Mouse (Mus musculus): ENCODE results near the gene Dyx1c1. TPM values are rescaled to one million over a fixed set of nuclear protein-coding genes. Genes with fewer than 3 reads are reported as not detected.
A peak's percentile ranks its signal among the peaks of the same experiment; 100 is the strongest.

Gene Dyx1c1
- polyA plus RNA-seq, 1 experiment from 2014 or later = 1.5 TPM

DNA sequence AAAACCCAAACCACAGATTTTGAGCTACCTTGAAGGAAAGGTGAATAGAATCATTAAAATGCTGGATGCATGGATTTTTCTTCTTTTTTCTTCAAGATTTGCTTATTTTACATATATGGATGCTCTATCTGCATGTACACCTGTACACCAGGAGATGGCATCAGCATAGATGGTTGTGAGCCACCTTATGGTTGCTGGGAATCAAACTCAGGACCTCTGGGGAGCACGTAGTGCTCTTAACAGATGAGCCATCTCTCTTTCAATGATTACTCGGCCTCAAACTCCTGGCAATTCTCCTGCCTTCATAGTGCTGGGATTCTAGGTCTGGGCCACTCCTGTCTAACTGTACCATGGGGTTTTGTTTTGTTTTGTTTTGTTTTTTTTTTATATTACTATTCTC lies 24.5 kb downstream of the Dyx1c1 start:
- no peak overlapping the region for H3K27ac ChIP-seq

DNA sequence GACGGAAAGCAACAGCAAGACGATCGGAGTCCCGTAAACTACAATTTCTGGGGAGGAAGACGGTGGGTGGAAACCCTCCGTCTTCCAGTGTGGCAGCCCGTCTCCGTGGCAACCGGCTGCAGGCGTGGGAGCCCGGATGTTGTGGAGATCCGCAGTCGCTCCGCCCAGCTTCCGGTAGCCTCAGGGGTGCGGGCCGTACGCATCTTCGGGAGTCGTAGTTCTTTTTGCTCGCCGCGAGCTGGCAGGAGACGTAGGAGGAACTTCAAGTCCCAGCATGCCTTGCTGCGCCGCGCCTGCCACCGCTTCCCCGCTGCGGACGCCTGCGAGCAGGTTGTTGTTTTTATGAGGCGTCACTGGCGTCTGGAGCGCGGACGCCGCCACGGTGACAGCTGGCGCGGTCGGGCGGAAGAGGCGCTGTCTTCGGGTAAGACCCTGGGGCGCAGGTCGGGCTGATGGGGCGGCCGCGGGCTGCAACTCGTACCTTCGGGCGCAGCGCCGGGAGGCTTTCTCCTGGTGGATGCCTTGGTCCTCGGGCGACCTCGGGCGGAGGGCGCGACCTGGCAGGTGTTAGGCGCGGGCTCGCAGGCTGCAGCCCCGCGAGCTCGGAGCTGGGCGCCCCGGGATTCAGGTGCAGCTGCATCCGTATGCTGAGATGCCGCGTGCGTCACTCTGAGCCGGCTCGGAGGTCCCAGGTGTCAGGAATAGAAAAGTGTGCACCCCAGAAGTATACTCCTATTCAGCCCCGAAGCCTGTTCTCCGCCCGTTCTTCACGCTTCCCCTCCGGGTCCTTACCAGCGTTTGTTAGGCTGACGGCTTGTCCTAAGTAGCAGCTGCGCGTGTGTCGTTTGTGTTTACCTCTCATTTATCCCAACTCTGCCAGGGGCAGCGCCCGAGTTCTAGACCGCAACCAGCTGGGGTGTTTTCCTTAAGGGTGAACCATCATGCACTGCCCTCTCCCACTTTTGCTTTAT lies 26.9 kb downstream of the Dyx1c1 start, which contains the start of the genes Ccpg1os and Ccpg1:
Gene Ccpg1os (minus strand): TSS at position 133 of the 971 bp plus-strand sequence.
Gene Ccpg1 (plus strand): TSS at position 180 of the 971 bp plus-strand sequence.
- 0 out of 2 replicates have a peak within 1 kb of the TSS, but pooled peaks have one; percentile 30 for H3K27ac ChIP-seq
- under 1% methylated on average over 88 of the region's 88 CpGs for WGBS
- peak; percentile 99 for ATAC-seq (ENCODE audit: insufficient number of reproducible peaks, insufficient read depth, low FRiP score, low TSS enrichment)

More for the DNA sequence above, 24.5 kb downstream of the Dyx1c1 start:
- H3K9ac ChIP-seq = no peak overlapping the region
- peaks cover 7% of the 10 kb centered on the region for H3K4me1 ChIP-seq
- H3K9me3 ChIP-seq = no peaks in the 10 kb centered on the region
- H3K4me2 ChIP-seq (replicated peaks) = no peak overlapping the region
- no peak overlapping the region for H3K4me3 ChIP-seq
- 63% methylated on average over 2 of the region's 2 CpGs for WGBS
- ATAC-seq (ENCODE audit: insufficient number of reproducible peaks, insufficient read depth, low FRiP score, low TSS enrichment) = no peak
- H3K36me3 ChIP-seq = no peaks in the 10 kb centered on the region
- no peaks in the 10 kb centered on the region; the same call in 1 of the 2 replicates for H3K27me3 ChIP-seq

DNA sequence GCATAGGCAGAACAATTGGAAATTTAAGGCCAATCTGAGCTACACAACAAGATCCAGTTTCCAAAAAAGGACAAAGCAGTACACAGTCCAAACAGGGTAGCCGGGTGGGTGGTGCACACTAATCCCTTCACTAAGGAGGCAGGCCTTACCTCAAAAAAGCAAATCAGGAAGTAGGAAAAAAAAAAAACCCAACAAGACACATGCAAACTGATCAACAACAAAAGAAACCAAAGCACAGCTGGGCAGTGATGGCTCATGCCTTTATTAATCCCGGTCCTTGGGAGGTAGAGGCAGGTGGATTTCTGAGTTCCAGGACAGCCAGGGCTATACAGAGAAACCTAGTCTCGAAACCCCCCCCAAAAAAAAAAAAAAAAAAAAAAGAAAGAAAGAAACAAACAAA lies 29.1 kb downstream of the Dyx1c1 start:
- Histone ChIP-seq H3K4me3 (no peak overlapping the region), H3K27me3 (no peaks in the 10 kb centered on the region; the same call in 1 of the 2 replicates), H3K36me3 (no peaks in the 10 kb centered on the region), H3K4me1 (peaks cover 7% of the 10 kb centered on the region), H3K9ac (no peak overlapping the region), H3K27ac (no peak overlapping the region), H3K9me3 (no peaks in the 10 kb centered on the region), H3K4me2 (replicated peaks) (no peak overlapping the region)
- no peak for ATAC-seq (ENCODE audit: insufficient number of reproducible peaks, insufficient read depth, low FRiP score, low TSS enrichment)
- 61% methylated on average over 3 of the region's 3 CpGs for WGBS

More for the DNA sequence above, 26.9 kb downstream of the Dyx1c1 start, which contains the start of the genes Ccpg1os and Ccpg1:
- peak within 1 kb of the TSS; percentile 86 for H3K4me2 ChIP-seq (replicated peaks)
- H3K9ac ChIP-seq = peak within 1 kb of the TSS; percentile 75
- no peaks in the 10 kb centered on the region for H3K9me3 ChIP-seq
- no peaks in the 10 kb centered on the region for H3K36me3 ChIP-seq
- H3K27me3 ChIP-seq = no peaks in the 10 kb centered on the region; the same call in 1 of the 2 replicates
- H3K4me1 ChIP-seq = peaks cover 7% of the 10 kb centered on the region
- peak within 1 kb of the TSS; percentile 87 for H3K4me3 ChIP-seq

DNA sequence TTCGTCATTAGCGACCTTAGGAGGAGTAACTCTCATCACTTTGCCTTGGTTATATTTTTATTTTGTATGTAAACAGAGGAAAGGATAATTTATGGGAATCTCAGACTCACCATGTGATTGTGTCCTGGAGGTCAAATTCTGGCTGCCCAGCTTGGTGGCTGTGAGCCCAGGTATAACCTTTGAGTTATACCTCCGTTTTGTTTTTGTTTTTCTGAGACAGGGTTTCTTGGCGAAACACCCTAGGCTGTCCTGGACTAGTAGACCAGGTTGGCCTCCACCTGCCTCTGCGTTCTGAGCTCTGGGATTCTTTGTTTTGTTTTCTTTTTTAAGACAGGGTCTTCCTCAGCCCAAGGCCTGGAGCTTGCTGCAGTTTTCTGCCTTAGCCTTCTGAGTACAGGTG lies 30.1 kb downstream of the Dyx1c1 start:
- H3K27me3 ChIP-seq = no peaks in the 10 kb centered on the region; the same call in 1 of the 2 replicates
- peaks cover 7% of the 10 kb centered on the region for H3K4me1 ChIP-seq
- no peaks in the 10 kb centered on the region for H3K9me3 ChIP-seq
- no peak overlapping the region for H3K9ac ChIP-seq
- no peak overlapping the region for H3K4me2 ChIP-seq (replicated peaks)
- H3K4me3 ChIP-seq = no peak overlapping the region
- no peak for ATAC-seq (ENCODE audit: insufficient number of reproducible peaks, insufficient read depth, low FRiP score, low TSS enrichment)
- no peaks in the 10 kb centered on the region for H3K36me3 ChIP-seq
- 85% methylated on average over 5 of the region's 5 CpGs for WGBS
- no peak overlapping the region for H3K27ac ChIP-seq

DNA sequence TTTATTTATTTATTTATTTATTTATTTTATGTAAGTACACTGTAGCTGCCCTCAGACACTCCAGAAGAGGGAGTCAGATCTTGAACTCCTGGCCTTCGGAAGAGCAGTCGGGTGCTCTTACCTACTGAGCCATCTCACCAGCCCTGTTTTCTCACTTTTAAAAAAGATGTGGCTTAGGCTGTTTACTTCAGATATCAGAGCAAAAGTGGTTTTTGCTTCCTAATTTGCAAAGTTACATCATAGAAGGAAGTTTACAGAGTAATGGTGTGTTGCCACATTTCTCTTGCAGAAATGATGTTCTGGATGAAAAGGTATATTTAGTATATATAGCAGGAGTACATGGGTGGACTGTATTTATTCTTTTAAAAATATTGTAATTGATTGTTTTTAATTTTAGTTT lies 32.8 kb downstream of the Dyx1c1 start:
- no peak overlapping the region for H3K4me2 ChIP-seq (replicated peaks)
- no peak for ATAC-seq (ENCODE audit: insufficient number of reproducible peaks, insufficient read depth, low FRiP score, low TSS enrichment)
- no peaks in the 10 kb centered on the region for H3K9me3 ChIP-seq
- H3K36me3 ChIP-seq = no peaks in the 10 kb centered on the region
- no peaks in the 10 kb centered on the region for H3K4me1 ChIP-seq
- 89% methylated on average over 2 of the region's 2 CpGs for whole genome bisulfite sequencing
- no peak overlapping the region for H3K9ac ChIP-seq
- H3K27ac ChIP-seq = no peak overlapping the region
- H3K27me3 ChIP-seq = no peaks in the 10 kb centered on the region; the same call in 1 of the 2 replicates
- no peak overlapping the region for H3K4me3 ChIP-seq

DNA sequence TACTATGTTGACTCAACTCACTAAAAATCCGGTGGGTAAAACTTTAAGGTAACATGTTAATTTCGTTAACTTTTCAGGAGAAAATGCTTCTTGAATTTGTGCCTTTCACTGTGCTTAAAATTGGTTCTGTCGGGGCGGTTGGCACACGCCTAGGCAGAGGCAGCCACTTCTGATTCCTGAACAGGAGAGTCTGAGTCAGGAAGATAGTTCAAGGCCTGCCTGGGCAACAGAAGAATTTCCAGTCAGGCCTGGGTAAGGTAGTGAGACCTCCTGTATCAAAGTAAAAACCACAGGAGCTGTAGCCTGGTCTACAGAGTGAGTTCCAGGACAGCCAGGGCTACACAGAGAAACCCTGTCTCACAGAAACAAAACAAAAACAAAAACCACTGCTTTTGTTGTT lies 34.0 kb downstream of the Dyx1c1 start:
- Histone ChIP-seq H3K4me2 (replicated peaks) (no peak overlapping the region), H3K4me1 (no peaks in the 10 kb centered on the region), H3K27ac (no peak overlapping the region), H3K4me3 (no peak overlapping the region), H3K27me3 (no peaks in the 10 kb centered on the region), H3K36me3 (no peaks in the 10 kb centered on the region), H3K9ac (no peak overlapping the region), H3K9me3 (no peaks in the 10 kb centered on the region)
- ATAC-seq (ENCODE audit: insufficient number of reproducible peaks, insufficient read depth, low FRiP score, low TSS enrichment) = no peak
- WGBS = 86% methylated on average over 5 of the region's 5 CpGs

DNA sequence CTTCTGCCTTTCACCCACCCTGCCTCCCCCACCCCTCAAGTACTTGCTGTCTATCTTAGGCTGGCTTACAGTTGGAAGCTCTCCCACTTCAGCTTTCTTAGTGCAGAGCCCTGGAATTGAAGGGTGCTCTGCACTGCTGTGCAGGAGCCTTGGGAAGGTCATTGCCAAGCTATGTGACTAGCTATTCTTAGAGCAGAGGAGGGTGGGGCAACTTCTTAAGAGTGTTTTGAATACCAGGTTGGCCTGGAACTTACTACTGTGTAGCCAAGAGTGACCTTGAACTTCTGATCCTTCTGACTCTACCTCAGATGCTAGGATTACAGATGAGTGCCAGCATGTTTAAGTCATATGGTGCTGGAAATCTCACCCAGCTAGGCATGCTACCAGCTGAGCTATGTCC lies 37.6 kb downstream of the Dyx1c1 start:
- Histone ChIP-seq H3K9ac (no peak overlapping the region), H3K4me3 (no peak overlapping the region), H3K36me3 (no peaks in the 10 kb centered on the region), H3K27ac (no peak overlapping the region), H3K4me2 (replicated peaks) (no peak overlapping the region), H3K9me3 (no peaks in the 10 kb centered on the region), H3K27me3 (no peaks in the 10 kb centered on the region), H3K4me1 (no peaks in the 10 kb centered on the region)
- no peak for ATAC-seq (ENCODE audit: insufficient number of reproducible peaks, insufficient read depth, low FRiP score, low TSS enrichment)

DNA sequence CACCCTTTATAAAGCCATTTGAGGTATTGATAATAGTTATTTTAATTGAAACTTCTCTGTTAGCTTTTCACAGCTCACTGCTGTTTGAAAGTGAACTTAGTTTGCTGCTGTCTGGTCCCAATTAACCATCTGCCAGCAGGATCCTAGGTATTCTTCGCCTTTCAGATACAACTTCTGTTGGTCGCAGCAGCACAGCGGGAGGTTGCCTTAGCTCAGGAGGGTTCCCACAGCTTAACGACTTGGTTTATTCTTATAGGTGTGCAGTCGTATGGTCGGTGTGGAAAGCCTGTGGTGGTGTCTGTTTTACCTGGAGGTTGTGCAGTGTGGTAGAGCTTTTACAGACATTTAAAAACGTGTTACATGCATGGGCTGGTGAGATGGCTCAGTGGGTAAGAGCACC lies 38.2 kb downstream of the Dyx1c1 start:
- H3K4me1 ChIP-seq = no peaks in the 10 kb centered on the region
- H3K27me3 ChIP-seq = no peaks in the 10 kb centered on the region
- ATAC-seq (ENCODE audit: insufficient number of reproducible peaks, insufficient read depth, low FRiP score, low TSS enrichment) = no peak
- 67% methylated on average over 7 of the region's 7 CpGs for WGBS
- H3K4me3 ChIP-seq = no peak overlapping the region
- no peak overlapping the region for H3K4me2 ChIP-seq (replicated peaks)
- no peak overlapping the region for H3K27ac ChIP-seq
- H3K9ac ChIP-seq = no peak overlapping the region
- no peaks in the 10 kb centered on the region for H3K9me3 ChIP-seq
- no peaks in the 10 kb centered on the region for H3K36me3 ChIP-seq

DNA sequence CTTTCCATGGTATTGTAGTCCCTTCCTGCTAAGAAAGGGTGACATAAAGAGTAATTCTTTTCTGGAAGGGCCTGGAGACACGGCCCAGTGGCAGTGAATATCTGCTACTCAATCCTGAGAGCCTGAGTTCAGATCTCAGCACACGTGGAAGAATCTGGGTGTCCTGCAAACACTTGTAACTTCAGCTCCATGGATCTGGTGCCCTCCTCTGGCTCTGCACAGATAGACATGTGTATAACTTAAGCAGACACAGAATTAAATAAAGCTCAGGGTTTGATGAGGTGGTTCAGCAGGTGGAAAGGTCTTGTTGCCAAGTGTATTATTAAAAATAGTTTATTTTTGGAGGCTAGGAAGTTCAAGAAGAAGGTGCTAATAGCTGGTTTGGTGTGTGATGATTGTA lies 41.9 kb downstream of the Dyx1c1 start:
- no peak overlapping the region for H3K4me3 ChIP-seq
- 72% methylated on average over 2 of the region's 2 CpGs for WGBS
- H3K4me2 ChIP-seq (replicated peaks) = no peak overlapping the region
- no peak for ATAC-seq (ENCODE audit: insufficient number of reproducible peaks, insufficient read depth, low FRiP score, low TSS enrichment)
- H3K9me3 ChIP-seq = no peaks in the 10 kb centered on the region
- no peaks in the 10 kb centered on the region for H3K36me3 ChIP-seq
- H3K27me3 ChIP-seq = no peaks in the 10 kb centered on the region
- no peaks in the 10 kb centered on the region for H3K4me1 ChIP-seq
- H3K9ac ChIP-seq = no peak overlapping the region
- no peak overlapping the region for H3K27ac ChIP-seq

DNA sequence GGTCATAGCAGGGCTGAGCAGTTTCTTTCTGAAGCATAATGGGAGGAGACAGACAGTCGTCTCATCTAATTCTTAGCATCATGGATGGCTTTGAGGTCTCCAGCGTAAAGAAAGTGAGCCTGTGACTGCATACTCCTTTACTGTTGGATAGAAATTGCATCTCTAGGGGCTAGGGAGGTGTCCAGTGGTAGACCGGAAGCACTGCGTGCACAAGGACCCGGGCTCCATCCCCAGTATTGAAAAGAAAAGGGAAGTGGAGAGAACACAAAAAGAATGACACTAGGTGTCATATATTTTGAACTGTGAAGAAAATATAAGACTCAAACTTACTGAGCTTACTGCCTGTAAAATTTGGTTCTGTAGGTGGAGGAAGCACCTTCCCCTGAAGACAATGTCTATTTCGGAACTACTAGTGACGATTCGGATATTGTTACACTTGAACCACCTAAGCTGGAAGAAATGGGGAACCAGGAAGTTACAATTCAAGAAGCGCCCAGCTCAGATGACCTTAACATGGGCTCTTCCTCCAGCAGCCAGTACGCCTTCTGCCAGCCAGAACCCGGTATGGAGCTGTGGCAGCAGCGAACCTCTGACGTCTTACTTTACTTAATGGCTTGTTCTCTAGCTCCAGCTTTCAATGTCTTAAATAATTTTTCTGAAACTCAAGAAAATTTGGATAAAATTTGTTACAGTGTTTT lies 42.9 kb downstream of the Dyx1c1 start:
- H3K27me3 ChIP-seq = no peaks in the 10 kb centered on the region
- H3K4me2 ChIP-seq (replicated peaks) = no peak overlapping the region
- ATAC-seq (ENCODE audit: insufficient number of reproducible peaks, insufficient read depth, low FRiP score, low TSS enrichment) = no peak
- H3K9ac ChIP-seq = no peak overlapping the region
- H3K4me3 ChIP-seq = no peak overlapping the region
- H3K36me3 ChIP-seq = peaks cover 4% of the 10 kb centered on the region
- WGBS = 85% methylated on average over 13 of the region's 13 CpGs
- no peak overlapping the region for H3K27ac ChIP-seq
- H3K4me1 ChIP-seq = no peaks in the 10 kb centered on the region
- no peaks in the 10 kb centered on the region for H3K9me3 ChIP-seq

DNA sequence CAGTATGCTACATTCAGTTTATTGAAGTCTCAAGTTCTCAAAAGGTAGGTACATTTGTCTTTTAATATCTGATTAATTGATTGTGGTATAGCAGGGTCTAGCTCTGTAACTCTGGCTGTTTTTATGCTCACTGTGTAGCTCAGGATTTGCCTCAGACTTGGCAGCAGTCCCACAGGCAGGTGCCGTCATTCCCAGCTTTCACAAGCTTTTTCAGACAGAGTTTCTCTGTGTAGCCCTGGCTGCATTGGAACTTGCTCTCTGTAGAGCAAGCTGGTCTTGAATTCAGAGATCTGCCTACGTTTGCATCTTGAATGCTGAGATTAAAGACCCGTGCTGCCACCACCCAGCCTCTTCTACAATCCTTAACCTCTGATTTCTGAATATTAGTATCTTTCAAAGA lies 43.6 kb downstream of the Dyx1c1 start:
- H3K9me3 ChIP-seq = no peaks in the 10 kb centered on the region
- no peaks in the 10 kb centered on the region for H3K4me1 ChIP-seq
- WGBS = 73% methylated on average over 3 of the region's 3 CpGs

More for the DNA sequence above, 43.6 kb downstream of the Dyx1c1 start:
- no peak for ATAC-seq (ENCODE audit: insufficient number of reproducible peaks, insufficient read depth, low FRiP score, low TSS enrichment)
- Histone ChIP-seq H3K4me3 (no peak overlapping the region), H3K4me2 (replicated peaks) (no peak overlapping the region), H3K9ac (no peak overlapping the region), H3K36me3 (peaks cover 7% of the 10 kb centered on the region), H3K27ac (no peak overlapping the region), H3K27me3 (no peaks in the 10 kb centered on the region)
